16 mouse cellular contexts compared by ENCODE assay signal in the genomic region with DNA sequence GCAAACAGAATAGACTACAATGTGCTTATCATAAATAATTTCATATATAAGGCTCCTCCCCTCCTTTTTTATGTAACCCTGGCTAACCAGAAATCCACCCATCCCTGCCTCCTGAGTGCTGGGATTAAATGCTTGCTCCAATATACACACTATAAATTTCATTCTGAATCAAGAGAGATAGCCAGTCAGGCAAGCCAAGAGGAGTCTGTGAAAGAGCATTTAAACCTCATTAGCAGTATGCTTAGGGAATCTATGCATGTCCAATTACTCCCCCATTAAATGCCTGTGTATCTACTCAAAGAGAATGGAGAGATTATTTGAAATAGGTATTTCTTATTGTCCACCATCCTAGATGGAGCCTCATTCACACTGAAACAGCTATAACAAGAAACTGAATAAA.
"Had no signal": no experiment of that assay in that cellular context is flagged by ENCODE, and none has a peak within 500 bp of the region (broad histone marks: within the 10 kb centered on the region; RNA-seq: fewer than 3 reads in every experiment).

No protein-coding gene starts in this region.

- H3K4me2 ChIP-seq: liver, embryonic 12.5 days; lung, embryonic 14.5 days; midbrain, embryonic 12.5 days had no signal

- H3K27me3 ChIP-seq: liver, embryonic 12.5 days; midbrain, embryonic 12.5 days had no signal

- H3K4me3 ChIP-seq: liver, embryonic 12.5 days; midbrain, embryonic 10.5 days; midbrain, embryonic 12.5 days; myocyte had no signal

- H3K9me3 ChIP-seq: liver, embryonic 12.5 days; midbrain, embryonic 10.5 days; midbrain, embryonic 12.5 days had no signal

- DNase-seq: lung, adult 18-20 months; lung, embryonic 14.5 days; lung, postnatal 10 days; lung, postnatal 4 days; midbrain, embryonic 14.5 days; right cerebral cortex, postnatal 14 days; right cerebral cortex, postnatal 4 days; spleen, adult 18-20 months; thymus, adult 18-20 months; thymus, postnatal 14 days; thymus, postnatal 36 days had no signal

- H3K9ac ChIP-seq: liver, embryonic 12.5 days; liver, embryonic 14.5 days; lung, embryonic 14.5 days; midbrain, embryonic 12.5 days had no signal

- ATAC-seq: liver, embryonic 12.5 days had no signal

- H3K4me1 ChIP-seq: liver, embryonic 12.5 days; midbrain, embryonic 12.5 days had no signal

- H3K36me3 ChIP-seq: liver, embryonic 12.5 days; midbrain, embryonic 10.5 days; midbrain, embryonic 12.5 days had no signal

- H3K27ac ChIP-seq: liver, embryonic 12.5 days; liver, embryonic 14.5 days; midbrain, embryonic 10.5 days; midbrain, embryonic 12.5 days had no signal
